In the genomic region with DNA sequence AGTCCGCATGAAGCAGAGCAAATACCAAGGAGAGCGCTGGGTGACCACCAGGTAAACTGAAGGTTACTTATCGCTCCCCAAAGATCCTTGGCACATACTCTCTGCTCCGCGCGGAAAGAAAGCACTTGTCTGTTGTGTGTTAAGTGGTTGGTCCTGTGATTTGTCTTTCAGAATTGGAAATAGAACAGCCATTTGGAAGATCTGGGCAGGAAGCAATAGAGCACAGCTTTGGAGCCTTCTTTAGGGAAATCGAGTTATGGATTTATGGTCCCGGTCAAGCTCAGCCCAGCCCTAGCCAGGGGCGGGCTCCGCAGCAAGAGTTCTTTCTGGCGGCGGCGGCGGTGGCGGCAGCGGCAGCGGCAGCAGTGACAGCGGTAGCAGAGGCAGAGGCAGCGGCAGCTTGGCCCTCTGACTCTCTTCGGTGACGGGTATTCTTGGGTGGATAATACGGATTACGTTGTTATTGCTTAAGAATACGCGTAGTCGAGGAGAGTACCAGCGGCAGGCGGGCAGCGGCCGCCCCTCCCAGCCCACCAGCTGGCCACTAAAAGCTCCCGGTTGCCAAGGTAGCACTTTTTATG, we compare ENCODE assay signal across 8 mouse cellular contexts.
DNase-seq lines count a peak whose midpoint lies in the region; ATAC-seq and TF ChIP-seq lines count a peak whose summit lies in the region.

No protein-coding gene starts in this region.

- no peaks in the 10 kb centered on the region for H3K36me3 ChIP-seq in kidney, adult 2 months (ENCODE audit: control insufficient read depth, insufficient read depth, low read length)
- no peaks in the 10 kb centered on the region for H3K36me3 ChIP-seq in forebrain, embryonic 16.5 days (ENCODE audit: control insufficient read depth, insufficient read depth)
- no peaks in the 10 kb centered on the region for H3K36me3 ChIP-seq in limb, embryonic 10.5 days
- no peaks in the 10 kb centered on the region for H3K36me3 ChIP-seq in neural tube, embryonic 14.5 days (ENCODE audit: control insufficient read depth, insufficient read depth, low read length)

- 3% methylated on average over 31 of the region's 31 CpGs for WGBS in kidney, adult 2 months
- WGBS in forebrain, embryonic 16.5 days, result under 1% methylated on average over 31 of the region's 31 CpGs
- WGBS in limb, embryonic 10.5 days, result 1% methylated on average over 31 of the region's 31 CpGs
- under 1% methylated on average over 31 of the region's 31 CpGs for WGBS in neural tube, embryonic 14.5 days

- peak overlapping the region; percentile 95 for H3K4me2 ChIP-seq in forebrain, embryonic 16.5 days (ENCODE audit: low read length)
- H3K4me2 ChIP-seq in neural tube, embryonic 14.5 days (ENCODE audit: low read depth, low read length), result peak overlapping the region; percentile 84

- no peak for ATAC-seq in forebrain, embryonic 16.5 days
- peak; percentile 28; the same call in 1 of the 2 replicates for ATAC-seq in neural tube, embryonic 14.5 days (ENCODE audit: low read depth)

- H3K4me1 ChIP-seq in kidney, adult 2 months (ENCODE audit: control insufficient read depth, insufficient read depth, low read length), result no peaks in the 10 kb centered on the region
- H3K4me1 ChIP-seq in forebrain, embryonic 16.5 days (replicated peaks; ENCODE audit: control insufficient read depth, insufficient read depth, low read length), result peaks cover 12% of the 10 kb centered on the region
- peaks cover 38% of the 10 kb centered on the region for H3K4me1 ChIP-seq in limb, embryonic 10.5 days
- peaks cover 4% of the 10 kb centered on the region; the same call in 1 of the 2 replicates for H3K4me1 ChIP-seq in neural tube, embryonic 14.5 days (ENCODE audit: control insufficient read depth, insufficient read depth, low read length)

- no peak for DNase-seq in kidney, adult 2 months
- DNase-seq in kidney, adult 11 months, result no peak
- DNase-seq in adrenal gland, postnatal 36 days, result peak; percentile 19 to 33
- peak; percentile 60 for DNase-seq in limb, embryonic 10.5 days (ENCODE audit: low spot score)
- DNase-seq in thymus, adult 18-20 months, result no peak
- no peak for DNase-seq in lung, postnatal 36 days

- H3K4me3 ChIP-seq in kidney, adult 2 months (ENCODE audit: insufficient read depth, low read depth, low read length), result 0 out of 2 replicates have a peak overlapping the region, but pooled peaks have one; percentile 9
- peak overlapping the region; percentile 55 for H3K4me3 ChIP-seq in forebrain, embryonic 16.5 days (replicated peaks; ENCODE audit: low read length)
- peak overlapping the region; percentile 58 for H3K4me3 ChIP-seq in limb, embryonic 10.5 days
- H3K4me3 ChIP-seq in neural tube, embryonic 14.5 days (ENCODE audit: low read depth, low read length), result peak overlapping the region; percentile 34

- H3K9ac ChIP-seq in forebrain, embryonic 16.5 days (replicated peaks; ENCODE audit: low read depth, low read length), result peak overlapping the region; percentile 73
- peak overlapping the region; percentile 37 for H3K9ac ChIP-seq in neural tube, embryonic 14.5 days (replicated peaks; ENCODE audit: low read depth, low read length)

- no peak overlapping the region for H3K27ac ChIP-seq in kidney, adult 2 months (ENCODE audit: insufficient read depth, low read depth, low read length)
- peak overlapping the region; percentile 82 for H3K27ac ChIP-seq in forebrain, embryonic 16.5 days (ENCODE audit: low read length)
- H3K27ac ChIP-seq in limb, embryonic 10.5 days, result no peak overlapping the region
- H3K27ac ChIP-seq in neural tube, embryonic 14.5 days (ENCODE audit: low read depth, low read length), result peak overlapping the region; percentile 76

- H3K27me3 ChIP-seq in kidney, adult 2 months (replicated peaks; ENCODE audit: control insufficient read depth, insufficient read depth, low read length), result 0 out of 2 replicates have a peak, but pooled peaks cover 2% of the 10 kb centered on the region
- H3K27me3 ChIP-seq in forebrain, embryonic 16.5 days (replicated peaks; ENCODE audit: control insufficient read depth, insufficient read depth, low read length), result no peaks in the 10 kb centered on the region
- peaks cover 74% of the 10 kb centered on the region for H3K27me3 ChIP-seq in limb, embryonic 10.5 days (ENCODE audit: low read depth, poor library complexity, severe bottlenecking)
- no peaks in the 10 kb centered on the region; the same call in 1 of the 2 replicates for H3K27me3 ChIP-seq in neural tube, embryonic 14.5 days (ENCODE audit: control insufficient read depth, insufficient read depth, low read length)

- TF ChIP-seq CTCF in kidney, adult 2 months (conservative IDR thresholded peaks at IDR 0.05; ENCODE audit: insufficient read depth, insufficient read length, low read depth, low read length), result no peak

- no peaks in the 10 kb centered on the region for H3K9me3 ChIP-seq in forebrain, embryonic 16.5 days (ENCODE audit: control insufficient read depth, low read length)
- H3K9me3 ChIP-seq in limb, embryonic 10.5 days (replicated peaks), result no peaks in the 10 kb centered on the region
- H3K9me3 ChIP-seq in neural tube, embryonic 14.5 days (ENCODE audit: control insufficient read depth, low read length), result no peaks in the 10 kb centered on the region

- no peak for TF ChIP-seq POLR2A in kidney, adult 2 months (IDR thresholded peaks at IDR 0.05; ENCODE audit: low read depth, low read length)

Comparison
In these comparisons a context has a peak if more than half of its experiments do, and no peak if none do; other contexts are left out.
1. DNase-seq: peak in adrenal gland, postnatal 36 days (2 of 2) and limb, embryonic 10.5 days (single experiment); none in kidney, adult 2 months (single experiment), kidney, adult 11 months (single experiment), thymus, adult 18-20 months (0 of 2) and lung, postnatal 36 days (single experiment).
2. H3K27ac ChIP-seq: peak in forebrain, embryonic 16.5 days (single experiment) and neural tube, embryonic 14.5 days (single experiment); none in kidney, adult 2 months (single experiment) and limb, embryonic 10.5 days (single experiment).
3. Peak in every context shown above with its lines, with median percentiles within 50 percentile points of each other: H3K4me3 ChIP-seq.